Mouse (Mus musculus) ES-Bruce4 (cell line): ENCODE results near the gene Cntln. TPM values are rescaled to one million over a fixed set of nuclear protein-coding genes. Genes with fewer than 3 reads are reported as not detected.
A peak's percentile ranks its signal among the peaks of the same experiment; 100 is the strongest.

Experiments
- H3K27ac ChIP-seq: 2 replicates; pipeline ENCODE4 v1.5.1; 2012; ENCODE audit warnings: low read length, inconsistent platforms; ENCODE audit not compliant: insufficient read depth
- H3K27me3 ChIP-seq: 2 replicates; pipeline ENCODE4 v1.6.1; 2012; ENCODE audit warnings: mild to moderate bottlenecking, low read length, inconsistent platforms; ENCODE audit not compliant: control insufficient read depth, poor library complexity, insufficient read depth, severe bottlenecking
- H3K36me3 ChIP-seq: 2 replicates; pipeline ENCODE4 v1.6.1; 2012; ENCODE audit warnings: inconsistent platforms, mild to moderate bottlenecking, low read length, moderate library complexity; ENCODE audit not compliant: control insufficient read depth, poor library complexity, insufficient read depth, severe bottlenecking
- H3K4me1 ChIP-seq: one replicate; pipeline ENCODE4 v1.8.1; 2011; ENCODE audit warnings: low read length; ENCODE audit not compliant: control insufficient read depth, insufficient read depth
- H3K4me3 ChIP-seq: 2 replicates; pipeline ENCODE4 v1.5.1; 2011; ENCODE audit warnings: low read depth, mild to moderate bottlenecking, low read length
- H3K9ac ChIP-seq: 2 replicates; pipeline ENCODE4 v1.6.1; 2012; ENCODE audit warnings: low read depth, mild to moderate bottlenecking, inconsistent platforms; ENCODE audit not compliant: poor library complexity, severe bottlenecking
- H3K9me3 ChIP-seq: replicated peaks from 2 replicates; pipeline ENCODE4 v1.6.1; 2012; ENCODE audit warnings: mild to moderate bottlenecking, low read length, inconsistent platforms; ENCODE audit not compliant: control insufficient read depth, poor library complexity, insufficient read depth, severe bottlenecking
- CTCF ChIP-seq: IDR thresholded peaks from one replicate; pipeline ENCODE4 v1.8.1; 2011; ENCODE audit warnings: low read depth, low read length
- EP300 ChIP-seq: IDR thresholded peaks from 2 replicates; pipeline ENCODE4 v1.6.1; 2011; ENCODE audit warnings: low read depth, low read length; ENCODE audit not compliant: insufficient read depth
- POLR2A ChIP-seq: IDR thresholded peaks from one replicate; pipeline ENCODE4 v1.8.1; 2011; ENCODE audit warnings: low read length; ENCODE audit not compliant: insufficient read depth
- polyA plus RNA-seq: library from polyadenylated mRNA; stranded (reverse); fragments of >200 nt; gene quantifications from 2 replicates; pipeline ENCODE4 v1.2.4, GENCODE M21; 2011; ENCODE audit warnings: low read depth; ENCODE audit not compliant: missing spikeins, insufficient read depth, insufficient read length

The Cntln gene
- polyA plus RNA-seq, 1 experiment, result 2.0 TPM

GRCm38 (mm10) chr4:84883646-84884045, 463 bp upstream of the Cntln start:
- no peak for TF ChIP-seq CTCF
- TF ChIP-seq EP300, result no peak
- no peak for TF ChIP-seq POLR2A
- Histone ChIP-seq H3K4me3 (peak overlapping the region; percentile 20; the same call in 1 of the 2 replicates), H3K27ac (no peak overlapping the region), H3K27me3 (peaks cover 9% of the 10 kb centered on the region), H3K9me3 (no peaks in the 10 kb centered on the region), H3K9ac (peak overlapping the region; percentile 85; the same call in 1 of the 2 replicates), H3K4me1 (no peaks in the 10 kb centered on the region), H3K36me3 (no peaks in the 10 kb centered on the region)

GRCm38 (mm10) chr4:84884539-84885270, 596 bp downstream of the Cntln start:
- no peaks in the 10 kb centered on the region for H3K4me1 ChIP-seq
- no peaks in the 10 kb centered on the region for H3K36me3 ChIP-seq
- H3K27ac ChIP-seq, result no peak overlapping the region
- H3K27me3 ChIP-seq, result peaks cover 9% of the 10 kb centered on the region
- no peak for TF ChIP-seq EP300
- TF ChIP-seq POLR2A, result no peak
- no peak for TF ChIP-seq CTCF
- H3K9ac ChIP-seq, result peak overlapping the region; percentile 85
- H3K9me3 ChIP-seq, result no peaks in the 10 kb centered on the region
- H3K4me3 ChIP-seq, result peak overlapping the region; percentile 52

- Histone ChIP-seq H3K27me3 (peaks cover 9% of the 10 kb centered on the region), H3K4me3 (no peak overlapping the region), H3K4me1 (no peaks in the 10 kb centered on the region), H3K9ac (0 out of 2 replicates have a peak overlapping the region, but pooled peaks have one; percentile 85), H3K9me3 (no peaks in the 10 kb centered on the region), H3K27ac (no peak overlapping the region), H3K36me3 (no peaks in the 10 kb centered on the region)
- TF ChIP-seq POLR2A, result no peak
- no peak for TF ChIP-seq EP300
- TF ChIP-seq CTCF, result no peak
These were observed 1.1 kb downstream of the Cntln start for GRCm38 (mm10) chr4:84885271-84885540.

- H3K27me3 ChIP-seq, result no peaks in the 10 kb centered on the region
- H3K9ac ChIP-seq, result no peak overlapping the region
- H3K4me3 ChIP-seq, result no peak overlapping the region
These were observed 34.3 kb downstream of the Cntln start for GRCm38 (mm10) chr4:84918393-84918792.

GRCm38 (mm10) chr4:84934342-84934929, 50.3 kb downstream of the Cntln start:
- Histone ChIP-seq H3K4me1 (no peaks in the 10 kb centered on the region), H3K36me3 (no peaks in the 10 kb centered on the region), H3K4me3 (no peak overlapping the region), H3K27me3 (no peaks in the 10 kb centered on the region), H3K9me3 (no peaks in the 10 kb centered on the region), H3K27ac (no peak overlapping the region), H3K9ac (no peak overlapping the region)
- TF ChIP-seq POLR2A (no peak), CTCF (no peak), EP300 (no peak)

More at GRCm38 (mm10) chr4:84918393-84918792, 34.3 kb downstream of the Cntln start:
- no peak for TF ChIP-seq CTCF
- no peak for TF ChIP-seq POLR2A
- TF ChIP-seq EP300, result no peak
- Histone ChIP-seq H3K36me3 (no peaks in the 10 kb centered on the region), H3K27ac (no peak overlapping the region), H3K9me3 (no peaks in the 10 kb centered on the region), H3K4me1 (no peaks in the 10 kb centered on the region)

- Histone ChIP-seq H3K4me1 (no peaks in the 10 kb centered on the region), H3K27me3 (no peaks in the 10 kb centered on the region), H3K4me3 (no peak overlapping the region), H3K9me3 (no peaks in the 10 kb centered on the region), H3K36me3 (no peaks in the 10 kb centered on the region), H3K9ac (no peak overlapping the region), H3K27ac (no peak overlapping the region)
- TF ChIP-seq CTCF (no peak), POLR2A (no peak), EP300 (no peak)
These were observed 58.0 kb downstream of the Cntln start for GRCm38 (mm10) chr4:84942059-84942458.
